Mouse (Mus musculus): ENCODE measurements at regions not wholly inside any gene's neighbourhood (a gene's known extent, or its start where the extent isn't known, plus 50 kb on each side); places are given as distances from the start of the nearest gene placed in this dataset.

GRCm38 (mm10) chr8:26527186-26527580 is 407.8 kb downstream of the Gm45692 start:
- DNase-seq = no peak

- no peak for DNase-seq
Observed at GRCm38 (mm10) chr8:26529921-26530320, 410.6 kb downstream of the Gm45692 start.

- peak; percentile 62 for DNase-seq
Observed at GRCm38 (mm10) chr8:26533444-26534421, 414.4 kb downstream of the Gm45692 start.

GRCm38 (mm10) chr8:26535816-26536215 is 416.5 kb downstream of the Gm45692 start:
- DNase-seq = peak; percentile 2

GRCm38 (mm10) chr8:26553691-26554090 is 423.4 kb upstream of the Zfp703 start:
- no peak for DNase-seq

- DNase-seq = no peak
Observed at GRCm38 (mm10) chr8:26559196-26559595, 417.9 kb upstream of the Zfp703 start.

GRCm38 (mm10) chr8:26563151-26563550 is 414.0 kb upstream of the Zfp703 start:
- DNase-seq = no peak

GRCm38 (mm10) chr8:26564254-26564653 is 412.9 kb upstream of the Zfp703 start:
- no peak for DNase-seq

GRCm38 (mm10) chr8:26568423-26569060 is 408.6 kb upstream of the Zfp703 start:
- DNase-seq = no peak

- DNase-seq = no peak
Observed at GRCm38 (mm10) chr8:26588841-26589240, 388.3 kb upstream of the Zfp703 start.

GRCm38 (mm10) chr8:26590591-26591212 is 386.4 kb upstream of the Zfp703 start:
- DNase-seq = no peak

- no peak for DNase-seq
Observed at GRCm38 (mm10) chr8:26591266-26591665, 385.9 kb upstream of the Zfp703 start.

GRCm38 (mm10) chr8:26593536-26594368 is 383.4 kb upstream of the Zfp703 start:
- DNase-seq = no peak

GRCm38 (mm10) chr8:26594369-26594920 is 382.7 kb upstream of the Zfp703 start:
- DNase-seq = no peak

GRCm38 (mm10) chr8:26595431-26596018 is 381.6 kb upstream of the Zfp703 start:
- no peak for DNase-seq

- no peak for DNase-seq
Observed at GRCm38 (mm10) chr8:26596665-26597362, 380.3 kb upstream of the Zfp703 start.

GRCm38 (mm10) chr8:26598520-26598919 is 378.6 kb upstream of the Zfp703 start:
- no peak for DNase-seq

GRCm38 (mm10) chr8:26600127-26600526 is 377.0 kb upstream of the Zfp703 start:
- DNase-seq = no peak

- no peak for DNase-seq
Observed at GRCm38 (mm10) chr8:26608001-26608400, 369.1 kb upstream of the Zfp703 start.

- no peak for DNase-seq
Observed at GRCm38 (mm10) chr8:26608588-26608987, 368.5 kb upstream of the Zfp703 start.

GRCm38 (mm10) chr8:26612153-26612552 is 365.0 kb upstream of the Zfp703 start:
- DNase-seq = no peak
